Mouse (Mus musculus) liver, embryonic 14.5 days (tissue): ENCODE measurements around the gene Spopl. TPM values are rescaled to one million over a fixed set of nuclear protein-coding genes. Genes with fewer than 3 reads are reported as not detected.
"Not testable (repeated sequence)": the region's sequence is repeated elsewhere in the genome, so short reads cannot be mapped to it uniquely, and the experiment has no call there.

Experiments
- ATAC-seq: fragments of 200-750 bp; cut with Nextera tagmentation; 2 replicates; pipeline ENCODE4 v1.8.0; 2017; ENCODE audit warnings: moderate number of reproducible peaks, mild to moderate bottlenecking, moderate library complexity; ENCODE audit not compliant: insufficient read depth
- DNase-seq, 3 experiments: peaks; one replicate each; pipeline ENCODE4 v3.0.0-alpha.2; 2012 to 2013; ENCODE audit warnings: low read depth in 3 of 3, low spot score in 3 of 3
- H3K27ac ChIP-seq: fragments of 300-500 bp; sonication (generic); 2 replicates; pipeline ENCODE4 v1.5.1; 2014; ENCODE audit warnings: moderate library complexity, mild to moderate bottlenecking, control low read depth, inconsistent platforms
- H3K27me3 ChIP-seq: fragments of 300-500 bp; sonication (generic); 2 replicates; pipeline ENCODE4 v1.6.1; 2014; ENCODE audit warnings: mild to moderate bottlenecking, low read length, moderate library complexity; ENCODE audit not compliant: control insufficient read depth, insufficient read depth
- H3K36me3 ChIP-seq: fragments of 300-500 bp; sonication (generic); replicated peaks from 2 replicates; pipeline ENCODE4 v1.6.1; 2014; ENCODE audit warnings: low read depth; ENCODE audit not compliant: control insufficient read depth, insufficient read depth
- H3K4me1 ChIP-seq, 2 experiments: fragments of 200-500 bp in 1 of 2; fragments of 300-500 bp in 1 of 2; sonication (generic) in 1 of 2; replicated peaks; 2 replicates each; pipeline ENCODE4 v1.6.1; 2012 to 2014; ENCODE audit warnings: antibody characterized with exemption in 1 of 2, inconsistent platforms in 1 of 2, low read length in 1 of 2; ENCODE audit not compliant: control insufficient read depth in 2 of 2, insufficient read depth in 2 of 2
- H3K4me2 ChIP-seq: fragments of 300-500 bp; sonication (generic); 2 replicates; pipeline ENCODE4 v1.6.1; 2014; ENCODE audit warnings: low read depth, mild to moderate bottlenecking, control low read depth, moderate library complexity
- H3K4me3 ChIP-seq, 2 experiments: fragments of 200-500 bp in 1 of 2; fragments of 300-500 bp in 1 of 2; sonication (generic) in 1 of 2; 2 replicates each; pipeline ENCODE4 v1.5.1; 2012 to 2014; ENCODE audit warnings: low read depth in 2 of 2, low read length in 2 of 2, mild to moderate bottlenecking in 2 of 2, control low read depth in 1 of 2, inconsistent platforms in 1 of 2, moderate library complexity in 1 of 2; ENCODE audit not compliant: insufficient read depth in 1 of 2
- H3K9ac ChIP-seq: fragments of 300-500 bp; sonication (generic); replicated peaks from 2 replicates; pipeline ENCODE4 v1.6.1; 2014; ENCODE audit warnings: mild to moderate bottlenecking, control low read depth, moderate library complexity
- H3K9me3 ChIP-seq: fragments of 300-500 bp; sonication (generic); 2 replicates; pipeline ENCODE4 v1.6.1; 2016; ENCODE audit warnings: low read length, mixed read lengths; ENCODE audit not compliant: control insufficient read depth
- CTCF ChIP-seq: IDR thresholded peaks from 2 replicates; pipeline ENCODE4 v1.5.1; 2016; ENCODE audit warnings: antibody characterized with exemption, low read depth, control low read depth
- EP300 ChIP-seq: IDR thresholded peaks from 2 replicates; pipeline ENCODE4 v1.6.1; 2016; ENCODE audit warnings: antibody characterized with exemption, low read depth
- WGBS: fragments of 180-500 bp; shearing (Covaris S2); extraction: QIAGEN DNeasy Blood & Tissue Kit; methylation state at CpG from one replicate; pipeline ENCODE4 v1.1.7; 2014; ENCODE audit not compliant: insufficient replicate concordance; 5-methylcytosine and 5-hydroxymethylcytosine counted together
- polyA plus RNA-seq, 2 experiments: library from polyadenylated mRNA; depleted of rRNA in 1 of 2; stranded (reverse) in 1 of 2; unstranded in 1 of 2; fragments of >200 nt; fragmentation: Nextera tagmentation in 1 of 2; extraction: Ambion mirVana in 1 of 2; gene quantifications; 2 replicates each; pipeline versions ENCODE4 v1.2.1 to v1.2.3; 2012 to 2014

Spopl gene
- polyA plus RNA-seq (2012; rRNA removed) (2.3 and 3.2 TPM in 2 replicates), polyA plus RNA-seq (2014; fragmentation: Nextera tagmentation; extraction: Ambion mirVana) (7.2 and 7.7 TPM in 2 replicates)

GRCm38 (mm10) chr2:23571302-23572156 lies at the start of gene Spopl:
Gene Spopl (minus strand): TSS chr2:23572106.
- Histone ChIP-seq H3K4me2 (peak within 1 kb of the TSS; percentile 89), H3K36me3 (no peaks in the 10 kb centered on the region), H3K9ac (peak within 1 kb of the TSS; percentile 91), H3K4me3 (peak within 1 kb of the TSS; percentile 95 to 97), H3K4me1 (peaks cover 9 to 14% of the 10 kb centered on the region in 2 experiments), H3K27me3 (no peaks in the 10 kb centered on the region), H3K9me3 (no peaks in the 10 kb centered on the region), H3K27ac (peak within 1 kb of the TSS; percentile 74)
- TF ChIP-seq CTCF (no peak), EP300 (no peak)
- DNase-seq (peak; percentile 62 to 70 (median 69)), ATAC-seq (peak; percentile 88)
- WGBS = under 1% methylated on average over 46 of the region's 58 CpGs

- no peaks in the 10 kb centered on the region for H3K27me3 ChIP-seq
- no peak for DNase-seq
- no peak overlapping the region for H3K4me3 ChIP-seq
- no peaks in the 10 kb centered on the region for H3K9me3 ChIP-seq
- no peak overlapping the region for H3K9ac ChIP-seq
- H3K36me3 ChIP-seq = no peaks in the 10 kb centered on the region
- no peak overlapping the region for H3K4me2 ChIP-seq
- no peak for TF ChIP-seq EP300
- TF ChIP-seq CTCF = no peak
- no peaks in the 10 kb centered on the region for H3K4me1 ChIP-seq
- H3K27ac ChIP-seq = no peak overlapping the region
- ATAC-seq = no peak
These were observed 48.2 kb upstream of the Spopl start for GRCm38 (mm10) chr2:23620128-23620527.

- ATAC-seq (no peak), DNase-seq (no peak)
- Histone ChIP-seq H3K27ac (no peak overlapping the region), H3K27me3 (no peaks in the 10 kb centered on the region), H3K9ac (no peak overlapping the region), H3K4me1 (no peaks in the 10 kb centered on the region), H3K4me3 (no peak overlapping the region), H3K36me3 (no peaks in the 10 kb centered on the region), H3K4me2 (no peak overlapping the region), H3K9me3 (no peaks in the 10 kb centered on the region)
- TF ChIP-seq CTCF (no peak), EP300 (no peak)
These were observed 46.1 kb upstream of the Spopl start for GRCm38 (mm10) chr2:23617989-23618388.

- ATAC-seq (no peak), DNase-seq (no peak)
- H3K27ac ChIP-seq = no peak overlapping the region
- TF ChIP-seq CTCF (no peak), EP300 (no peak)
- H3K4me1 ChIP-seq = no peaks in the 10 kb centered on the region
- no peaks in the 10 kb centered on the region for H3K27me3 ChIP-seq
- no peaks in the 10 kb centered on the region for H3K36me3 ChIP-seq
- H3K4me3 ChIP-seq = no peak overlapping the region
- no peak overlapping the region for H3K4me2 ChIP-seq
- no peaks in the 10 kb centered on the region for H3K9me3 ChIP-seq
- no peak overlapping the region for H3K9ac ChIP-seq
These were observed 33.5 kb upstream of the Spopl start for GRCm38 (mm10) chr2:23605391-23605790.

- Histone ChIP-seq H3K4me3 (no peak overlapping the region), H3K4me2 (no peak overlapping the region), H3K36me3 (no peaks in the 10 kb centered on the region), H3K27me3 (no peaks in the 10 kb centered on the region), H3K9me3 (no peaks in the 10 kb centered on the region), H3K27ac (no peak overlapping the region), H3K9ac (no peak overlapping the region), H3K4me1 (no peaks in the 10 kb centered on the region)
- peak; percentile 25; the same call in 1 of the 2 replicates for TF ChIP-seq CTCF
- no peak for TF ChIP-seq EP300
- DNase-seq (no peak), ATAC-seq (no peak)
- 16% methylated on average over 2 of the region's 2 CpGs for WGBS
These were observed 16.9 kb upstream of the Spopl start for GRCm38 (mm10) chr2:23588769-23589168.

- DNase-seq, H3K27me3 ChIP-seq, H3K36me3 ChIP-seq, H3K27ac ChIP-seq, H3K9ac ChIP-seq, H3K4me1 ChIP-seq, ATAC-seq, H3K9me3 ChIP-seq: not testable (repeated sequence)
- Histone ChIP-seq H3K4me3 (peak overlapping the region; percentile 95 to 97), H3K4me2 (peak overlapping the region; percentile 89)
- WGBS = 6% methylated on average over 4 of the region's 4 CpGs
These were observed 239 bp upstream of the Spopl start for GRCm38 (mm10) chr2:23572157-23572532.
